Mouse (Mus musculus) frontal cortex, postnatal 10 days (tissue): ENCODE data around the gene Pfdn6.
A peak's percentile ranks its signal among the peaks of the same experiment; 100 is the strongest.

Experiments
- DNase-seq, 2 experiments: peaks; one replicate each; pipeline ENCODE4 v3.0.0; 2022; ENCODE audit warnings: low spot score in 2 of 2, mixed read lengths in 1 of 2

Gene Pfdn6

GRCm38 (mm10) chr17:33931947-33932346, 8.2 kb downstream of the Pfdn6 start:
- peak in 1 of 2 experiments; percentile 13 for DNase-seq

GRCm38 (mm10) chr17:33931159-33931866, 8.8 kb downstream of the Pfdn6 start:
- DNase-seq = no peak

- DNase-seq = peak in 1 of 2 experiments; percentile 62
Observed at GRCm38 (mm10) chr17:33930280-33931158, 9.6 kb downstream of the Pfdn6 start.

- DNase-seq = peak; percentile 90 to 94
Observed at GRCm38 (mm10) chr17:33929371-33930279, 10.5 kb downstream of the Pfdn6 start, which contains the start of gene Rgl2. TSS of gene Rgl2 (plus strand) at chr17:33929543.

- no peak for DNase-seq
Observed at GRCm38 (mm10) chr17:33928251-33928947, 11.7 kb downstream of the Pfdn6 start.

GRCm38 (mm10) chr17:33926207-33926932, 13.8 kb downstream of the Pfdn6 start:
- no peak for DNase-seq

- no peak for DNase-seq
Observed at GRCm38 (mm10) chr17:33925406-33926116, 14.6 kb downstream of the Pfdn6 start.

GRCm38 (mm10) chr17:33924577-33925283, 15.4 kb downstream of the Pfdn6 start:
- DNase-seq = no peak

GRCm38 (mm10) chr17:33921361-33921760, 18.8 kb downstream of the Pfdn6 start:
- DNase-seq = no peak

- peak; percentile 66 to 74 for DNase-seq
Observed at GRCm38 (mm10) chr17:33920282-33921097, 19.7 kb downstream of the Pfdn6 start.

- peak in 1 of 2 experiments; percentile 51 for DNase-seq
Observed at GRCm38 (mm10) chr17:33919351-33920281, 20.5 kb downstream of the Pfdn6 start.

- DNase-seq = no peak
Observed at GRCm38 (mm10) chr17:33918293-33919203, 21.6 kb downstream of the Pfdn6 start.

- DNase-seq = peak in 1 of 2 experiments; percentile 18
Observed at GRCm38 (mm10) chr17:33917656-33918292, 22.4 kb downstream of the Pfdn6 start.

- peak in 1 of 2 experiments; percentile 27 for DNase-seq
Observed at GRCm38 (mm10) chr17:33916847-33917655, 23.1 kb downstream of the Pfdn6 start.

- DNase-seq = no peak
Observed at GRCm38 (mm10) chr17:33916294-33916693, 23.8 kb downstream of the Pfdn6 start.
